Mouse (Mus musculus) midbrain, embryonic 14.5 days (tissue): ENCODE measurements around the gene C87499. TPM values are rescaled to one million over a fixed set of nuclear protein-coding genes. Genes with fewer than 3 reads are reported as not detected.

Source experiments
- ATAC-seq: fragments of 200-750 bp; cut with Nextera tagmentation; 2 replicates; pipeline ENCODE4 v1.8.0; 2017; ENCODE audit warnings: moderate number of reproducible peaks, moderate library complexity; ENCODE audit not compliant: low FRiP score, low TSS enrichment
- DNase-seq: peaks from one replicate; pipeline ENCODE4 v3.0.0-alpha.2; 2015
- H3K27ac ChIP-seq: fragments of 300-500 bp; sonication (generic); replicated peaks from 2 replicates; pipeline ENCODE4 v1.5.1; 2014; ENCODE audit warnings: mild to moderate bottlenecking, low read depth, low read length, moderate library complexity
- H3K27me3 ChIP-seq: fragments of 300-500 bp; sonication (generic); 2 replicates; pipeline ENCODE4 v1.6.1; 2014; ENCODE audit warnings: low read length, control low read depth, mixed read lengths; ENCODE audit not compliant: control insufficient read depth, insufficient read depth
- H3K36me3 ChIP-seq: fragments of 300-500 bp; sonication (generic); 2 replicates; pipeline ENCODE4 v1.6.1; 2014; ENCODE audit warnings: low read length, control low read depth; ENCODE audit not compliant: control insufficient read depth, insufficient read depth
- H3K4me1 ChIP-seq: fragments of 300-500 bp; sonication (generic); 2 replicates; pipeline ENCODE4 v1.6.1; 2014; ENCODE audit warnings: mild to moderate bottlenecking, antibody characterized with exemption, low read length, control low read depth; ENCODE audit not compliant: control insufficient read depth, insufficient read depth
- H3K4me2 ChIP-seq: fragments of 300-500 bp; sonication (generic); 2 replicates; pipeline ENCODE4 v1.6.1; 2014; ENCODE audit warnings: mild to moderate bottlenecking, low read length, moderate library complexity
- H3K4me3 ChIP-seq: fragments of 300-500 bp; sonication (generic); replicated peaks from 2 replicates; pipeline ENCODE4 v1.5.1; 2014; ENCODE audit warnings: low read depth, low read length
- H3K9ac ChIP-seq: fragments of 300-500 bp; sonication (generic); replicated peaks from 2 replicates; pipeline ENCODE4 v1.6.1; 2014; ENCODE audit warnings: mild to moderate bottlenecking, low read length, moderate library complexity
- H3K9me3 ChIP-seq: fragments of 300-500 bp; sonication (generic); 2 replicates; pipeline ENCODE4 v1.6.1; 2016; ENCODE audit warnings: low read length, control low read depth, mixed read lengths; ENCODE audit not compliant: control insufficient read depth
- WGBS: fragments of 180-500 bp; shearing (Covaris S2); extraction: QIAGEN DNeasy Blood & Tissue Kit; methylation state at CpG from one replicate; pipeline ENCODE4 v1.1.7; 2014; 5-methylcytosine and 5-hydroxymethylcytosine counted together
- polyA plus RNA-seq: library from polyadenylated mRNA; unstranded; fragments of >200 nt; fragmentation: Nextera tagmentation; extraction: Ambion mirVana; gene quantifications from 2 replicates; pipeline ENCODE4 v1.2.1, GENCODE M21; 2014

C87499 gene
- polyA plus RNA-seq, result not detected in 2 replicates

DNA sequence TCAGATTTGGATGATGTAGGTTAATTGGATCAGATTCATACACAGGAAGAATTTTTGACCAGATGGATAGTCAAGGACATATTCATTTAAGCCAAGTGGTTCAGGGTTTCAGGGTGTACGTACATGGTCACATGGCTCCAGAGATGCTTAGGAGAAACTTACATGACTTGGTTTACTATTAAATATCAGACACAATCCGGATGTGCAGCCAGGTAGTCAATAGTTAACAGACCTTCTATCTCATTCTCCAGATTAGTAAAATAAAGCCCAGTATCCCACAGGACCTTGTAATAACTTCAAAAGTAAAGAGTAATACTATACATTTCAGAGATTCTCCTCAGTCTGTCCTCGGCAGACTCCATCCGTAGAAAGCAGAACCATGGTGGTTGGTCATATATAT is at the start of gene C87499:
Gene C87499, minus strand, starts transcription at position 101 of the 400 bp plus-strand sequence.
- ATAC-seq (no peak), DNase-seq (no peak)
- Histone ChIP-seq H3K4me3 (no peak within 1 kb of the TSS), H3K36me3 (no peaks in the 10 kb centered on the region), H3K27ac (no peak within 1 kb of the TSS), H3K9me3 (no peaks in the 10 kb centered on the region), H3K27me3 (no peaks in the 10 kb centered on the region), H3K9ac (no peak within 1 kb of the TSS), H3K4me2 (no peak within 1 kb of the TSS), H3K4me1 (no peaks in the 10 kb centered on the region)
- WGBS, result 93% methylated on average over 4 of the region's 4 CpGs

DNA sequence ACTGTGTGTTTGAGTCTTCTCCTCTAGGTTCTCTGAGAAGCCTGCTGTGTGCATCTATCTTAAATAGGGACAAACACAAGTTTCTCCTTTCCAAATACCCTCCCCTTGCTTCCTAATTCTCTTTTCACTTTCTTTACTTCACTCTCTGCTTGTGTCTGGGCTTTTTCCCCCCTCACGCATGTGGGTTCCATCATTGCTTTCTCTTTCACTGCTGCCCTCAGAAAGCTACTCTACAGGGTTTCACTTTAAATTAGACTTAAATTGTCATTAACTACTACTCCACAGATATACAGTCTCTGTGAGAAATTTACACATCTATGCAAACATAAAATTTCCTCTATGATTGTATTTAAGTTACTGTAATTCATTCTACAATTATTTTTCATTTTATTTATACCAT is 49.6 kb upstream of the C87499 start, which contains the start of gene Ifna2:
Gene Ifna2, minus strand, starts transcription at position 101 of the 400 bp plus-strand sequence.
- Histone ChIP-seq H3K9ac (no peak within 1 kb of the TSS), H3K36me3 (no peaks in the 10 kb centered on the region), H3K4me2 (no peak within 1 kb of the TSS), H3K4me3 (no peak within 1 kb of the TSS), H3K27me3 (no peaks in the 10 kb centered on the region), H3K27ac (no peak within 1 kb of the TSS), H3K4me1 (no peaks in the 10 kb centered on the region), H3K9me3 (no peaks in the 10 kb centered on the region)
- DNase-seq (no peak), ATAC-seq (no peak)
- WGBS, result 86% methylated on average over 1 of the region's 1 CpGs

DNA sequence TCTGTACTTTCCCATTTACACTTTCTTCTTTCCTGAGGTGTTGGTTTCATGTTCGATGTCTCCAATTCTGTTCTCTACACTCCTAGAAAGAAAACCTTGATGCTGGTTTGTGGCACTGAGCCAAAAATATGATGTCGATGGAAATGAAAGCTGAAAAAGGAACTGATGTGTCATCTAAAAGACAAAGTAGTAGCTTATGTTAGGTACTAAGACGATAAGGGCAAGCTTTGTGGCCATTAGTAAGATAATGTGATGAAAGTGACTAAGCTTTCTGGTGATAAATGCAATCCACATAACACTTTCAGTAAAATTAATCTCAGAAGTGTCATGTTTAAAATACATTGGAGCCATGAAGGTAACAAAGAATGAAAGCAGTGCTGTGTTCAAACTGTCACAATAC is 47.1 kb upstream of the C87499 start:
- Histone ChIP-seq H3K4me1 (no peaks in the 10 kb centered on the region), H3K36me3 (no peaks in the 10 kb centered on the region), H3K27me3 (no peaks in the 10 kb centered on the region), H3K9me3 (no peaks in the 10 kb centered on the region), H3K27ac (no peak overlapping the region), H3K4me3 (no peak overlapping the region), H3K9ac (no peak overlapping the region), H3K4me2 (no peak overlapping the region)
- 81% methylated on average over 3 of the region's 3 CpGs for WGBS
- DNase-seq (no peak), ATAC-seq (no peak)

DNA sequence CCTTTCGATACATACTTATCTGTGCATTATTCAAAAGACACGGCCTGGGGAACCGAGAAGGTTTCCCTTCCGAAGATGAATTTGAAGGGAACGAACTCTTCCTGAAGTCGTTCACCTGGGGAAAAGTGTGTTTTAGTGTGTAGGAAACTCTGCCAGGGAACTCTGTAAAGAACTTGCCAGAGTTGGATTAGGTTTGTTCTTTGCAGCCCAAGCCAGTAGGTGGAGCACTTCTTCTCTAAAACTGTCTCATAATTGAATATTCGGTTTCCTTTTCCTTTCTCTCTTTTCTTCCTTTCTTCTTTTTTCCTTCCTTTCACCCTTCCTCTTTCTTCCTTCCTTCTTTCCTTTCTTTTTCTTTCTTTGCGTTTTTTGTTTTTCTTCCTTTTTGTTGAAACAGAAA is 46.2 kb upstream of the C87499 start:
- H3K36me3 ChIP-seq, result no peaks in the 10 kb centered on the region
- ATAC-seq, result no peak
- H3K27ac ChIP-seq, result no peak overlapping the region
- H3K4me2 ChIP-seq, result no peak overlapping the region
- DNase-seq, result peak; percentile 66
- no peaks in the 10 kb centered on the region for H3K4me1 ChIP-seq
- no peaks in the 10 kb centered on the region for H3K9me3 ChIP-seq
- no peaks in the 10 kb centered on the region for H3K27me3 ChIP-seq
- 53% methylated on average over 8 of the region's 8 CpGs for whole genome bisulfite sequencing
- H3K4me3 ChIP-seq, result no peak overlapping the region
- H3K9ac ChIP-seq, result no peak overlapping the region

DNA sequence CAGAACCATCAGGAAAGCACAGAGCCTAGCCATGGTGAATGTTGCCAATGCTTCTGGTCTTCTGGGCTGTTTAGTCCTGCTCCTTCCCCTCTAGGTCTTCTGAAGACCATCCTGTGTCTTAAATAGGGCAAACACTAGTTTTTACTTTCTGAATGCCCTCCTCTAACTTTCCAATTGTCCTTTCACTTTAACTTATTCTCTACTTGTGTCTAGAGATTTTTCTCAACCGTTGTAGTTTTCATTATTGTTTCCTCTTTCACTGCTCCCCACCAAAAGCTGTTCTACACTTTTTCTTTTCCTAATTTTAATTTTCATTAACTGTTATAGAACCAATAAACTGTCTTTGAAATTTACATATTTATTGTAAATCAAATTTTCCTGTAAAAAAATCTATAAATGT is 42.6 kb upstream of the C87499 start, which contains the start of gene Ifna16:
Gene Ifna16, minus strand, starts transcription at position 101 of the 400 bp plus-strand sequence.
- Histone ChIP-seq H3K9me3 (no peaks in the 10 kb centered on the region), H3K27ac (no peak within 1 kb of the TSS), H3K36me3 (no peaks in the 10 kb centered on the region), H3K4me2 (no peak within 1 kb of the TSS), H3K9ac (no peak within 1 kb of the TSS), H3K4me1 (no peaks in the 10 kb centered on the region), H3K27me3 (no peaks in the 10 kb centered on the region), H3K4me3 (no peak within 1 kb of the TSS)
- DNase-seq (no peak), ATAC-seq (no peak)
- WGBS, result 79% methylated on average over 1 of the region's 1 CpGs

DNA sequence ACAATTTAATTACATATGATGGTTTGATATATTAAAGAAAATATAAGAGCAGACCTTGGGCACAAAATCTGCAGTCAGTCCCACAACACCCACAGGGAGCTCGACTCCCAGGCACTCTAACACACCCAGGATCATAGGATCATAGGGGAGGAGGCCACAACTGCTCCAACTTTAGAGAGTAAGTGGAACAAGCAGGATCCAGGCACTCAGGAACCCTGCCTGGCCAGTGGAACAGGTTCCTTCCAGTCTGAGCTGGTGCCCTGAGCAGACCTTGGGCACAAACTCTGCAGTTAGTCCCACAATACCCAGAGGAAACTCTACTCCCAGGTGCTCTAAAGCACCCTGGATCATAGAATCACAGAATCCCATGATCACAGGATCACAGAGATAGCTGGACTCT is 21.2 kb upstream of the C87499 start:
- Histone ChIP-seq H3K9me3 (no peaks in the 10 kb centered on the region), H3K4me3 (no peak overlapping the region), H3K4me2 (no peak overlapping the region), H3K27me3 (no peaks in the 10 kb centered on the region), H3K36me3 (no peaks in the 10 kb centered on the region), H3K9ac (no peak overlapping the region), H3K4me1 (no peaks in the 10 kb centered on the region), H3K27ac (no peak overlapping the region)
- no peak for ATAC-seq
- WGBS, result 54% methylated on average over 1 of the region's 1 CpGs
- no peak for DNase-seq

DNA sequence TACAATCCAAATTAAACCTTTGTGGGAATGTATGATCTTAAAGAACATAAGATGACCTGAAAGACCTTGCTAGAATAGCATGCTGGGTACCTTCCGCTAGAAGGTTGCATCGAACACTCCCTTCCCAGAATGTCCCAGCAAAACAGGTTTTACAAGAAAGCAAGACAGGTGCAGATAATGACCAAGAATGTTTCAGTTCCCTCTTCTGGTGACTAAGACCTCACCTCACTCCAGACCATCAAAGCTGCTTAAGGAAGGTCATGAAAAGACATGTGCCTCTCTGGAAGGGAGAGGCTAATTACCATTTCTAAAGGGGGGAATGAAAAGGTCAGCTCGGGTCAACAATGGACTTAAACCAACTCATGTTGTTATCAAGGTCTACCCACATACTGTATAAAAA is 19.4 kb upstream of the C87499 start:
- no peak overlapping the region for H3K4me3 ChIP-seq
- H3K36me3 ChIP-seq, result no peaks in the 10 kb centered on the region
- H3K27me3 ChIP-seq, result no peaks in the 10 kb centered on the region
- ATAC-seq (no peak), DNase-seq (no peak)
- no peaks in the 10 kb centered on the region for H3K4me1 ChIP-seq
- no peak overlapping the region for H3K4me2 ChIP-seq
- no peak overlapping the region for H3K27ac ChIP-seq
- no peak overlapping the region for H3K9ac ChIP-seq
- 67% methylated on average over 3 of the region's 3 CpGs for WGBS
- no peaks in the 10 kb centered on the region for H3K9me3 ChIP-seq

DNA sequence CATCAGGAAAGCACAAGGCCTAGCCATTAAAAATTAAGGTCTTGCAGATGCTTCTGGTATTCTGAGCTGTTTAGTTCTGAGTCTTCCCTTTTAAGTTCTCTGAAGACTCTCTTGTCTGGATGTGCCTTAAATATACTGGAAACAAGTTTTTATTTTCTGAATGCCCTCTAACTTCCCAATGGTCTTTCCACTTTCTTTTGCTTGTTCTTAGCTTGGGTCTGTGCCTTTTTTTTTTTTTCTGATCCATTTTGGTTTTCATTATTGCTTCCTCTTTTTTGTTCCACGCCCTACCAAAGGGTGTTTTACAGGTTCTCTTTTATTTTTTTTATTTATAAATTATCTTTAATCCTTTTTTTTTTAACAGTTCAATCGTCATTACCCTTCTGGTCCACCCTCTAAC is 10.1 kb upstream of the C87499 start, which contains the start of gene Ifna13:
Gene Ifna13, minus strand, starts transcription at position 101 of the 400 bp plus-strand sequence.
- Histone ChIP-seq H3K4me3 (no peak within 1 kb of the TSS), H3K27me3 (no peaks in the 10 kb centered on the region), H3K4me2 (no peak within 1 kb of the TSS), H3K9ac (no peak within 1 kb of the TSS), H3K4me1 (no peaks in the 10 kb centered on the region), H3K27ac (no peak within 1 kb of the TSS), H3K9me3 (no peaks in the 10 kb centered on the region), H3K36me3 (no peaks in the 10 kb centered on the region)
- 67% methylated on average over 2 of the region's 2 CpGs for WGBS
- DNase-seq (no peak), ATAC-seq (no peak)

DNA sequence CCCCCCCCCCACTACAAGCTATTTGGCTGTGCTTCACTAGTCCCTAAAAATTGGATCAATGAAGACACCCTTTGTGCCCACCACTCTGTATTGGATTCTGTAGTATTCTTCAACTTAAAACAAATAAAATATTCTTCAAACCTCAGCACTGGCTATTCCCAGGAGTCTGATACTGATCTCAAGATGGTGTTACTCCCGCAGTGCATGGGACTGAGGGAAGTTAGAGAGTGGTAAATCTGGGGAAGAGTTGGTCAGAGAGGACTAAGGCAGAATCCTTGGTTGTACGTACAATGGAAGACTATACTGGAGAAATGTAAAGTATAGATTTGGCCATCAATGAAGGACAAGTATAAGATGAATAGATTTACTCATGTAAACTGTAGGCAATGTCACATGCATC is 8.3 kb upstream of the C87499 start:
- no peak overlapping the region for H3K9ac ChIP-seq
- WGBS, result 43% methylated on average over 2 of the region's 2 CpGs
- ATAC-seq (no peak), DNase-seq (peak; percentile 3)
- H3K4me2 ChIP-seq, result no peak overlapping the region
- no peak overlapping the region for H3K4me3 ChIP-seq
- H3K27ac ChIP-seq, result no peak overlapping the region
- H3K4me1 ChIP-seq, result no peaks in the 10 kb centered on the region
- no peaks in the 10 kb centered on the region for H3K36me3 ChIP-seq
- no peaks in the 10 kb centered on the region for H3K27me3 ChIP-seq
- no peaks in the 10 kb centered on the region for H3K9me3 ChIP-seq
